Mouse (Mus musculus) MN1 (cell line): ENCODE measurements around the gene Mtch1.
"Not testable (repeated sequence)": the region's sequence is repeated elsewhere in the genome, so short reads cannot be mapped to it uniquely, and the experiment has no call there.

Source experiments
- DNase-seq: peaks from one replicate; pipeline ENCODE4 v3.0.0-alpha.2; 2016; ENCODE audit warnings: low spot score

Gene Mtch1

DNA sequence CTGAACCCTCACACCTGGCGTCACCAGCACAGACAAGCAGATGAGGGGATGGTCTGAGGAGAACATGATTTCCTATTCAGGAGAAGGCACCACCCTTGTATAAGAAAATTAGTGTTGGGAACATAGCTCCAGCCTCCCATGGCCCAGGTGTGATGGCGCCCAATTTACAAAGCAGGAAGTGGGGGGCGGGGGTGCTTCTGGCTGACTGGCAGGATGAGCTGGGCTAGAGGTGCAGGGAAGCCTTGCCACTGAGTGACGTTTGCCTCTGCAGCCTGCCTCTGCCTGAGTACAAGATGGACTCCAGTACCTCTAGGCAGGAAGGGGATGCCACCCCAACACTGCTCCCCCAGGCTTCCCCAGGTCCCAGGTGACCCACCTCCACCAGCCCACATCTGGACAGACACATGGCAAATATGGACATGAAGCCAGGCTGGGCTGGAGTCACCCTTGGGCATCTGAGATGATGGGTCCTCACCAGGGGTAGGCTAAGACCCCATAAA, 15.5 kb downstream of the Mtch1 start:
- DNase-seq: no peak

DNA sequence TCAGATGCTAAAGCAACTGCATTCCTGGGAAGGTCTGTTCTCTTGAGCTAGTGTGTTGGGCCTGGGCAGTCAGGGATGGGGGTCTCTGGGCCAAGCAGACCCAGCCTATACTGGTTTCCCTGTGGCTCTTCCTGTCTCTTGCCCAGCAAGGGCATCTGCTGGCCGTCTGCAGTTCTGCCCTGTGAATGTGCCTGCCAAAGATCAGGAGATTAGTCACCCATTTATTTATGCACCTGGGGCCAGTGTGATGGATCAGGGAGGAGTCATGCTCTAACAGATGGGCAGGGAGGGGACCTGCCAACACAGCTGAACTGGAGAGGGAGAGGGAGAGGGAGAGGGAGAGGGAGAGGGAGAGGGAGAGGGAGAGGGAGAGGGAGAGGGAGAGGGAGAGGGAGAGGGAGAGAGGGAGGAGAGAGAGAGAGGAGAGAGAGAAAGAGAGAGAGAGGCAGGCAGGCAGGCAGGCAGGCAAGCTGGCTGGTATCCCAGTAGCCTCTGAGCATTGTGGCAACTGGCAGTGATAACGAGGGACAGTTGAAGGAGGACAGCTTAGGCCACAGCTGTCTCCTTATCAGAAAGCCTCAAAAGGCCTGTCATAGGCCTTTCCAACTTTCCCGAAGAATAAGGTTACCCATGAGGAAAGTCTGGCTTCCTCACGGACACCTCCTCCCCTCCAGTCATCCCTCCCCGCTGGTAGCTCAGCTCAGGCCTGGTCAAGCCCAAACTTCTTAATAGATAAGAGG, 16.9 kb downstream of the Mtch1 start:
- DNase-seq: peak; percentile 91

DNA sequence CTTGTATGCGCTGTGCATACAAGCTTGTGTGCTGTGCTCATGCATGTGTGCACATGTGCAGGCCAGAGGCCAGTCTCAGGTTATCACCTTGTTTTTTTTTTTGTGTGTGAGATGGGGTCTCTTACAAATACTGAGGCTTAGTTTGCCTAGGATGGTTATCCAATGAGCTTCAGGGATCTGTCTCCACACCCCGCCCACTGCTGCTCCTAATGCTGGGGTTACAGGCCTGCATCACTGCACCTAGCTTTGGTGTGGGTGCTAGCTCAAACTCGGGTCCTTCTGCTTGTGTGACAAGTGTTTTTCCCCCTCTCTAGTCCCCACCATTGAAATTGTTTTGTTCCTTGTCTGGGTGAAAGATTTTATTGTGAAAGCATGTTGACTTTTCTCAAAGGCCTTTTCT, 17.5 kb downstream of the Mtch1 start:
- DNase-seq: no peak

DNA sequence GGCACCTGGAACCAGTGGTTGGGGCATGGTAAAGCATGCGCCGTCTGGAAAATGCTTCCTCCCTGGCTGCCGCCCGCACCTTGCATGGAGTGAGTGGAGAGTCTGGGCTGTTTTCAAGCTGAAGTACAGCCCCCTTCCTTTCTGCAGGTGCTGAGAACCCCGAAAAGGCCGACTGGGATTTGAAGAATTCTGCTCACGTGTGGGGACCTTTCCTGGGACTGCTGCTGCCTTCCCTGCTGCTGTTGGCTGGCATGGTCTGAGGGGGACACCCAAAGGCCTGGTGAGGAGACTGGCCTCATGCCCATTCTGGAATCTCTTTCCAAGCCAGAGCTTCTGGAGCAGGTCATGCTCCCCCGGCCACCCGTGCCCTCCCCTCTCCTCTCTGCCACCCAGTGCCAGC, 20.0 kb downstream of the Mtch1 start:
- DNase-seq: no peak

GRCm38 (mm10) chr17:29326531-29327529, 20.9 kb downstream of the Mtch1 start:
- no peak for DNase-seq

DNA sequence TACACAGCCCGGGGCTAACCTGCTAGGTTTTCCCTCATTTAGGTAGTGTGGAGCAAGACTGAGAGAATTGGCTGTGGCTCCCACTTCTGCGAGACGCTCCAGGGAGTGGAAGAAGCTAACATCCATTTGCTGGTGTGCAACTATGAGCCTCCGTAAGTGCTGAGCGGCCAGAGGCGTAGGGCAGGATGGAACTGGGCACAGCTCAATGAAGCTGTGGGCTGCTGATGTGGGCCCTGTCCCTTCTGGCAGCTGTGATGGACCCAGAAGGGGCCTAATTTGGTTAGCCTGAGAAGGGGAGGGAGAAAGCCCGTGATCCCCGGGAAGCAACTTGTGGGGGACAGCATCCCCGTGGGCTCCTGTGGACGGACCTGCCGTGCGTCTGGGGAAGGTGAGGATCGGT, 21.9 kb downstream of the Mtch1 start:
- no peak for DNase-seq

- no peak for DNase-seq
These were observed 24.1 kb downstream of the Mtch1 start for GRCm38 (mm10) chr17:29323625-29324024.

DNA sequence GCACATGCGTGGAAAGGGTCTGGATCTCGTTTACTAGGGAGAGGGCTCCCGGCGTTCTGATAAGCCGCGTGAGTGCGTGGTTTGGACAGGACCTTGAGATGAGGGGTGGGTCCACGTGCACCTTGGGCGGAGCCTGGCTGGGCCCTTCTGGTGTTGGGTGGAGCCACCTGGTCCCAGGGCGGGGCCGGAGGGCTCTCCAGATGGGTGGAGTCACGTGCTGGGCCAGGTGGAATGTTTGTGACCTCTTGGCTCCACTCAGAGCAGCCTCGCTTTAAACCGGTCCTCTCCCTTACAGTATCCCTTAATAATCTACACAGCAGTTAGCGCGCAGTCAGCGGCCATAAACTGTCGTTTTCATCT, 25.2 kb downstream of the Mtch1 start:
- DNase-seq: no peak

GRCm38 (mm10) chr17:29321765-29322602, 25.8 kb downstream of the Mtch1 start:
- DNase-seq: no peak

- DNase-seq: peak; percentile 52
These were observed 27.7 kb downstream of the Mtch1 start for GRCm38 (mm10) chr17:29319881-29320639.

GRCm38 (mm10) chr17:29319476-29319875, 28.3 kb downstream of the Mtch1 start:
- no peak for DNase-seq

DNA sequence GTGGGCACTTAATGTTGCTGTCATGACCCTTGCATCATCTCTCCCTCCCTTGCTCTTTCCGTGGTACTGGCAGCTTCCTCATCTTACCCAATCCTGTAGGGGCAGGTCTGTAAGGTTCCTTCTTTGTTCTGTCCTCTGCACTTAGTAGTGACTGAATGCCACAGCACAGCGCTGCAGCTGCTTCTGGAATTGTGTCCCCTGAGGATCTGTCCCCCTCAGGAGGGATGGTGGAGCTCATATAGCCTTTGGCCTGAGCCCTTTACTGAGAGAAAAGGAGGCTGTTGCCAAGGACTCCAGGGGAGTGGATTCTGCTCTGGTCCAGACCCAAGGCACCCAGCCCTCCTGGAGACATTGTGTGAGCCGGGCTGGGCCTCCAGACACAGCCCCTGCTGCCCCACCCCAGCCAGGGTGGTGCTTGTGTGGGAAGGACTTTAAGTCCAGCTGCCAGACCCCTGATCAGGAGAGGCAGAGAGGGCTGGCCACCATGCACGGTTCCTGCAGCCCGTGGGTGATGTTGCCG, 28.9 kb downstream of the Mtch1 start:
- peak; percentile 79 for DNase-seq

DNA sequence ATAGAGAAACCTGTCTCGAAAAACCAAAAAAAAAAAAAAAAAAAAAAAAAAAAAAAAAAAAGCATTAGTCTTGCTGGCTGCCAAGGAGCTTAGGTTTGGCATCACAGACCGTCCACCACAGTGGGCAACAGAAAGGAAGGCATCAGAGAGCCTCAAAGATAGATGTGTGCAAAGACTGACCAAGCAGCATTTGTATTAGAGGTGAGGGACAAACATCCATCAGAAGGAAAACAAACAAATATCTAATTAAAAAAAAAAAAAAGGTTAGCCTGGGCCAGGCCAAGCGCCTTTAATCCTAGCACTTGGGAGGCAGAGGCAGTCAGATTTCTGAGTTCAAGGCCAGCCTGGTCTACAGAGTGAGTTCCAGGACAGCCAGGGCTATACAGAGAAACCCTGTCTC, 30.4 kb downstream of the Mtch1 start, which contains the start of gene Pi16:
Pi16 (plus strand) TSS at position 301 of the 400 bp plus-strand sequence.
- DNase-seq: not testable (repeated sequence)

- no peak for DNase-seq
These were observed 30.8 kb downstream of the Mtch1 start for GRCm38 (mm10) chr17:29316891-29317290.

DNA sequence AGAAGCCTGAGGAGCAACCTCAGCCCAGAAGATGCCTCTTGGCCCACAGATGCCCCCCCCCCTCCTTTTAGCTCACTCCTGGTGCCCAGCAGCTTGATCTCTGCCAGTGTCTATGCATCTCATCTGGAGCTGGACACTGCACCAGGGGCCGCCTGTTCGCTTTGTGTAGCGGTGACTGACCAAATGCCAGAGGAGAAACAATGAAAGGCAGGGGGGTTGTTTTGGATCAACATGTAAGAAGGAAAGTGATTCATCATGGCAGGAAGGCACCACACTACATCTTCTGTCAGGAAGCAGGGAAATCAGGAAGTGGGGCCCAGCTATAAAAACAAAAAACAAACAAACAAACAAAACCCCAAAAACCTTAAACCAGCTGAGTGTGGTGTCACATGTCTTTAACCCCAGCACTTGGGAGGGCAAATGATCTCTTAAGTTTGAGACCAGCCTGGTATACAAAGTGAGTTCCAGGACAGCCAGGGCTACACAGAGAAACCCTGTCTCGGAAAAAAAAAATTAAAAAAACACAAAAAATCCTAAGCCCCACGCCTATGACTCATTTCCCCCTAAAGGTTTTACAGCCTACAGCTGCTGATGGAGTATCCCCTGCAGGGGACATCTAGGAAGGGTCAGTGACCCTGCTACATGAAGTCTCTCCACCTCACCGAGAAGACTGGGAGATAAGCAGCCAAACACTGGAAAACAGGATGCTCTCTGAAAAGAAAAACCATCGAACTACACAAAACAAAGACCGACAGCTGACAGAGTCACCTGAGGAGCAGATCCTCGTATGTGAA, 31.9 kb downstream of the Mtch1 start:
- DNase-seq: no peak

GRCm38 (mm10) chr17:29313300-29313699, 34.4 kb downstream of the Mtch1 start:
- no peak for DNase-seq

- DNase-seq: no peak
These were observed 35.7 kb downstream of the Mtch1 start for GRCm38 (mm10) chr17:29312082-29312481.

GRCm38 (mm10) chr17:29311602-29312001, 36.1 kb downstream of the Mtch1 start:
- DNase-seq: no peak

GRCm38 (mm10) chr17:29310056-29310623, 37.6 kb downstream of the Mtch1 start:
- no peak for DNase-seq

DNA sequence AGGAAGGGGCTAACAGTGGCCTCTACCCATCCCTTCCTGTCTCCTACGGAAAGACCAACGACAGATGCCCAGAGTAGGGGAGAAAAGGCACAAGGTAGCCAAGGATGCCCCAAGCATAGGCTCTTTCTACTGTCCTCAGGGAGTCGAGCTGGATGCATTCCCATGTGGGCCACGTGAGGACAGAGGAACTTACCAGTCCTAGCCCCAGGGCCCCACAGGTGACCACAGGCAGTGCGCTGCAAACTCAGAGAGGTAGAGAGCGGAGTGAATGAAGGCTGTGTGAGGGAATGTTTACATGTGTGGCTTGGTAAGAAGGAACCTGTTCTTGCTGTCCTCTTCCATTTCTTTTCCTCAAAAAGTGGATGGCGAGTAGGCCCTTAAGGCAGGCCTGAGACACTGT, 41.9 kb downstream of the Mtch1 start:
- no peak for DNase-seq
